Mouse (Mus musculus) intestine, postnatal 0 days (tissue): ENCODE data around the gene Ufc1. TPM values are rescaled to one million over a fixed set of nuclear protein-coding genes. Genes with fewer than 3 reads are reported as not detected.

Experiments
- ATAC-seq: fragments of 200-750 bp; cut with Nextera tagmentation; 2 replicates; pipeline ENCODE4 v1.8.0; 2017; ENCODE audit warnings: mild to moderate bottlenecking, moderate TSS enrichment, moderate library complexity
- H3K27ac ChIP-seq: fragments of 300-500 bp; sonication (generic); 2 replicates; pipeline ENCODE4 v1.5.1; 2014; ENCODE audit warnings: mild to moderate bottlenecking, low read depth, low read length, moderate library complexity
- H3K27me3 ChIP-seq: fragments of 300-500 bp; sonication (generic); replicated peaks from 2 replicates; pipeline ENCODE4 v1.6.1; 2014; ENCODE audit warnings: low read length, mixed read lengths; ENCODE audit not compliant: control insufficient read depth, insufficient read depth
- H3K36me3 ChIP-seq: fragments of 300-500 bp; sonication (generic); 2 replicates; pipeline ENCODE4 v1.6.1; 2014; ENCODE audit warnings: mild to moderate bottlenecking, moderate library complexity; ENCODE audit not compliant: control insufficient read depth, insufficient read depth
- H3K4me1 ChIP-seq: fragments of 300-500 bp; sonication (generic); replicated peaks from 2 replicates; pipeline ENCODE4 v1.6.1; 2014; ENCODE audit warnings: antibody characterized with exemption, low read length, mixed read lengths; ENCODE audit not compliant: control insufficient read depth, insufficient read depth
- H3K4me2 ChIP-seq: fragments of 300-500 bp; sonication (generic); replicated peaks from 2 replicates; pipeline ENCODE4 v1.6.1; 2014; ENCODE audit warnings: low read depth, mild to moderate bottlenecking, moderate library complexity
- H3K4me3 ChIP-seq: fragments of 300-500 bp; sonication (generic); 2 replicates; pipeline ENCODE4 v1.5.1; 2014; ENCODE audit warnings: low read depth, low read length
- H3K9ac ChIP-seq: fragments of 300-500 bp; sonication (generic); 2 replicates; pipeline ENCODE4 v1.6.1; 2014; ENCODE audit warnings: mild to moderate bottlenecking, low read depth, low read length
- H3K9me3 ChIP-seq: fragments of 300-500 bp; sonication (generic); 2 replicates; pipeline ENCODE4 v1.6.1; 2016; ENCODE audit warnings: mixed run types; ENCODE audit not compliant: control insufficient read depth
- CTCF ChIP-seq: sonication (generic); IDR thresholded peaks from 2 replicates; pipeline ENCODE4 v1.5.1; 2016; ENCODE audit warnings: low read depth, mild to moderate bottlenecking, control low read depth, antibody characterized with exemption, moderate library complexity
- WGBS: fragments of 180-500 bp; shearing (Covaris S2); extraction: QIAGEN DNeasy Blood & Tissue Kit; methylation state at CpG from one replicate; pipeline ENCODE4 v1.1.7; 2014; 5-methylcytosine and 5-hydroxymethylcytosine counted together
- polyA plus RNA-seq: library from polyadenylated mRNA; unstranded; fragments of >200 nt; fragmentation: Nextera tagmentation; extraction: Ambion mirVana; gene quantifications from 2 replicates; pipeline ENCODE4 v1.2.1, GENCODE M21; 2015

The Ufc1 gene
- polyA plus RNA-seq, 1 experiment from 2014 or later, result 117 TPM

GRCm38 (mm10) chr1:171280916-171281527, 13.8 kb downstream of the Ufc1 start, which contains the start of gene Ppox:
TSS of gene Ppox (minus strand) at chr1:171281186.
- 0 out of 2 replicates have a peak, but pooled peaks have one; percentile 13 for TF ChIP-seq CTCF
- Histone ChIP-seq H3K4me1 (no peaks in the 10 kb centered on the region), H3K4me2 (peak within 1 kb of the TSS; percentile 87), H3K9me3 (no peaks in the 10 kb centered on the region), H3K36me3 (peaks cover 59% of the 10 kb centered on the region), H3K27me3 (no peaks in the 10 kb centered on the region), H3K27ac (peak within 1 kb of the TSS; percentile 89), H3K4me3 (peak within 1 kb of the TSS; percentile 60), H3K9ac (peak within 1 kb of the TSS; percentile 69)
- under 1% methylated on average over 26 of the region's 26 CpGs for WGBS
- ATAC-seq, result peak; percentile 97

- peak; percentile 23; the same call in 1 of the 2 replicates for ATAC-seq
- TF ChIP-seq CTCF, result no peak
- H3K4me1 ChIP-seq, result no peaks in the 10 kb centered on the region
- under 1% methylated on average over 25 of the region's 25 CpGs for WGBS
- no peaks in the 10 kb centered on the region for H3K27me3 ChIP-seq
- peaks cover 59% of the 10 kb centered on the region for H3K36me3 ChIP-seq
- H3K4me2 ChIP-seq, result peak overlapping the region; percentile 87
- H3K9ac ChIP-seq, result peak overlapping the region; percentile 58
- no peak overlapping the region; the same call in 1 of the 2 replicates for H3K27ac ChIP-seq
- H3K4me3 ChIP-seq, result peak overlapping the region; percentile 60
- no peaks in the 10 kb centered on the region for H3K9me3 ChIP-seq
Observed at GRCm38 (mm10) chr1:171280250-171280915, 14.4 kb downstream of the Ufc1 start.

- 77% methylated on average over 5 of the region's 5 CpGs for WGBS
- no peaks in the 10 kb centered on the region for H3K27me3 ChIP-seq
- no peak for TF ChIP-seq CTCF
- H3K36me3 ChIP-seq, result peaks cover 59% of the 10 kb centered on the region
- H3K27ac ChIP-seq, result no peak overlapping the region
- H3K9me3 ChIP-seq, result no peaks in the 10 kb centered on the region
- no peak for ATAC-seq
- H3K4me1 ChIP-seq, result no peaks in the 10 kb centered on the region
- H3K9ac ChIP-seq, result peak overlapping the region; percentile 58; the same call in 1 of the 2 replicates
- H3K4me3 ChIP-seq, result no peak overlapping the region
- H3K4me2 ChIP-seq, result peak overlapping the region; percentile 87
Observed at GRCm38 (mm10) chr1:171279721-171280120, 15.1 kb downstream of the Ufc1 start.

GRCm38 (mm10) chr1:171279012-171279705, 15.7 kb downstream of the Ufc1 start:
- no peak overlapping the region for H3K9ac ChIP-seq
- 88% methylated on average over 14 of the region's 14 CpGs for WGBS

GRCm38 (mm10) chr1:171278436-171278835, 16.4 kb downstream of the Ufc1 start:
- Histone ChIP-seq H3K27ac (no peak overlapping the region), H3K9me3 (no peaks in the 10 kb centered on the region), H3K4me1 (no peaks in the 10 kb centered on the region), H3K4me2 (no peak overlapping the region), H3K4me3 (no peak overlapping the region), H3K36me3 (peaks cover 64% of the 10 kb centered on the region), H3K27me3 (no peaks in the 10 kb centered on the region), H3K9ac (no peak overlapping the region)
- TF ChIP-seq CTCF, result no peak
- no peak for ATAC-seq
- 95% methylated on average over 8 of the region's 8 CpGs for WGBS

More at GRCm38 (mm10) chr1:171279012-171279705, 15.7 kb downstream of the Ufc1 start:
- H3K4me2 ChIP-seq, result no peak overlapping the region
- peaks cover 61% of the 10 kb centered on the region for H3K36me3 ChIP-seq
- H3K4me3 ChIP-seq, result no peak overlapping the region
- TF ChIP-seq CTCF, result no peak
- H3K27ac ChIP-seq, result no peak overlapping the region
- ATAC-seq, result no peak
- no peaks in the 10 kb centered on the region for H3K9me3 ChIP-seq
- H3K27me3 ChIP-seq, result no peaks in the 10 kb centered on the region
- H3K4me1 ChIP-seq, result no peaks in the 10 kb centered on the region

GRCm38 (mm10) chr1:171277736-171278135, 17.1 kb downstream of the Ufc1 start:
- whole genome bisulfite sequencing, result 88% methylated on average over 10 of the region's 10 CpGs
- no peak overlapping the region for H3K4me3 ChIP-seq
- no peak overlapping the region for H3K4me2 ChIP-seq
- ATAC-seq, result no peak
- no peak overlapping the region for H3K27ac ChIP-seq
- peaks cover 66% of the 10 kb centered on the region for H3K36me3 ChIP-seq
- no peak overlapping the region for H3K9ac ChIP-seq
- no peaks in the 10 kb centered on the region for H3K9me3 ChIP-seq
- no peak for TF ChIP-seq CTCF
- no peaks in the 10 kb centered on the region for H3K27me3 ChIP-seq
- H3K4me1 ChIP-seq, result no peaks in the 10 kb centered on the region
